Mouse (Mus musculus) lung, postnatal 0 days (tissue): ENCODE results near the gene Bptf.

ENCODE experiments used
- CTCF ChIP-seq: IDR thresholded peaks from 2 replicates; pipeline ENCODE4 v1.5.1; 2016; ENCODE audit warnings: antibody characterized with exemption, mild to moderate bottlenecking
- EP300 ChIP-seq: IDR thresholded peaks from 2 replicates; pipeline ENCODE4 v1.6.1; 2016; ENCODE audit warnings: antibody characterized with exemption, mild to moderate bottlenecking, control low read depth

- no peak for TF ChIP-seq CTCF
- TF ChIP-seq EP300 = peak; percentile 53
These were observed 5.7 kb upstream of the Bptf start for GRCm38 (mm10) chr11:107137593-107137992.
